Mouse (Mus musculus) hindbrain, embryonic 15.5 days (tissue): Measurements from ENCODE around the gene Ckap2l. TPM values are rescaled to one million over a fixed set of nuclear protein-coding genes. Genes with fewer than 3 reads are reported as not detected.

Source experiments
- ATAC-seq: fragments of 200-750 bp; cut with Nextera tagmentation; 2 replicates; pipeline ENCODE4 v1.8.0; 2017; ENCODE audit warnings: low read depth, moderate number of reproducible peaks, moderate TSS enrichment; ENCODE audit not compliant: low FRiP score
- H3K27ac ChIP-seq: fragments of 300-500 bp; sonication (generic); replicated peaks from 2 replicates; pipeline ENCODE4 v1.5.1; 2015; ENCODE audit warnings: mild to moderate bottlenecking, inconsistent platforms
- H3K27me3 ChIP-seq: fragments of 300-500 bp; sonication (generic); 2 replicates; pipeline ENCODE4 v1.6.1; 2015; ENCODE audit warnings: control low read depth, inconsistent platforms
- H3K36me3 ChIP-seq: fragments of 300-500 bp; sonication (generic); 2 replicates; pipeline ENCODE4 v1.6.1; 2015; ENCODE audit warnings: control low read depth, inconsistent platforms
- H3K4me1 ChIP-seq: fragments of 300-500 bp; sonication (generic); replicated peaks from 2 replicates; pipeline ENCODE4 v1.6.1; 2015; ENCODE audit warnings: control low read depth, inconsistent platforms
- H3K4me2 ChIP-seq: fragments of 300-500 bp; sonication (generic); 2 replicates; pipeline ENCODE4 v1.6.1; 2015; ENCODE audit warnings: moderate library complexity, mild to moderate bottlenecking, inconsistent platforms
- H3K4me3 ChIP-seq: fragments of 300-500 bp; sonication (generic); 2 replicates; pipeline ENCODE4 v1.5.1; 2015; ENCODE audit warnings: mild to moderate bottlenecking, inconsistent platforms
- H3K9ac ChIP-seq: fragments of 300-500 bp; sonication (generic); 2 replicates; pipeline ENCODE4 v1.6.1; 2015; ENCODE audit warnings: inconsistent platforms
- H3K9me3 ChIP-seq: fragments of 300-500 bp; sonication (generic); 2 replicates; pipeline ENCODE4 v1.6.1; 2016; ENCODE audit warnings: control low read depth, inconsistent platforms
- WGBS: fragments of 180-500 bp; shearing (Covaris S2); methylation state at CpG from one replicate; pipeline ENCODE4 v1.1.7; 2015; 5-methylcytosine and 5-hydroxymethylcytosine counted together
- polyA plus RNA-seq: library from polyadenylated mRNA; unstranded; fragments of >200 nt; fragmentation: Nextera tagmentation; extraction: Ambion mirVana; gene quantifications from 2 replicates; pipeline ENCODE4 v1.2.1, GENCODE M21; 2015

Ckap2l gene
- 10.6 and 11.3 TPM in 2 replicates for polyA plus RNA-seq

DNA sequence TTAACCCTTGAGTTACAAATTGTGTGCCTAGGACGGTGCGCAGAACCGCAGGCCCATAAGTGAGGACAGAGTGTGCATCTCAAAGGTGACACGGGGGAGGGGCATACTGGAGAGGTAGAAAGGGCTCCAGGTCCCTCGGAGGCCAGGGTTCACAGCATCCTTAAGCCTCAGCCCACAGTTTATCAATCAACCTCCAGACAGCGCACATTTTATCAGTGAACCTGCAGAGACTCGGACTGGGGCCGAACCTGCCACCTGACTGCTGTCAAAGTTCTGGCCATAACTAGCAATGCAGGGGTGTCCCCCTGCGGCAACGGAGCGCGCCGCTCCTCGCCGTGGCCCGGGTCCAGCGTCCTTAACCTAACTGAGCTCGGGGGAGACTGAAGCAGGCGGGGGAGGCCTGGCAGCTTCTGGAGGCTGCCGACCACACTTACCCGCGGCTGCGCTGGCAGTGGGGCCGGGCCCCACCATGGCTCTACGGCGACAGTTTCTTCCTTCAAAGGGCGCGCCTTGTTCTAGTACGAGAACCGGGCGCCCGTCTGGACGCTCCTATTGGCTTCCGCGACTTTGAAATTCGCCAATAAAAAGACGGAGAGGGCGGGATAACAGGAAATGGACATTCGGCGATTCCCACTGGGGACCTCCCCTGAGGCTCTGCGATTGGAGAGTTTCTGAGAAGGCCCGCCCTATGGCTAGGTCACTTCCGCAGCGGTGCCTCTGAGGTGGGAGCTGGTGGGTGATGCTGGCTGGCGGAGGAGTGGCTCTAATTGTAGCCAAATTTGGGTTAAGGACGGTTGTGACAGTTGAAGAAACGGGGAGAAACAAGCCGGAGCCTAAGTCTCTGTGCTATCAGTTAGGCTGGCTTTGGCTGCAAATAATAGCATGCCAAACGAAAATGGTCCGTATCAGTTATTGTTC lies at the start of gene Ckap2l:
Ckap2l (minus strand) TSS at position 542 of the 918 bp plus-strand sequence.
- Histone ChIP-seq H3K27ac (peak within 1 kb of the TSS; percentile 95), H3K9ac (peak within 1 kb of the TSS; percentile 79), H3K9me3 (no peaks in the 10 kb centered on the region), H3K4me1 (peaks cover 9% of the 10 kb centered on the region), H3K4me3 (peak within 1 kb of the TSS; percentile 80), H3K36me3 (no peaks in the 10 kb centered on the region), H3K27me3 (no peaks in the 10 kb centered on the region), H3K4me2 (peak within 1 kb of the TSS; percentile 93)
- peak; percentile 100 for ATAC-seq
- WGBS: under 1% methylated on average over 50 of the region's 50 CpGs

DNA sequence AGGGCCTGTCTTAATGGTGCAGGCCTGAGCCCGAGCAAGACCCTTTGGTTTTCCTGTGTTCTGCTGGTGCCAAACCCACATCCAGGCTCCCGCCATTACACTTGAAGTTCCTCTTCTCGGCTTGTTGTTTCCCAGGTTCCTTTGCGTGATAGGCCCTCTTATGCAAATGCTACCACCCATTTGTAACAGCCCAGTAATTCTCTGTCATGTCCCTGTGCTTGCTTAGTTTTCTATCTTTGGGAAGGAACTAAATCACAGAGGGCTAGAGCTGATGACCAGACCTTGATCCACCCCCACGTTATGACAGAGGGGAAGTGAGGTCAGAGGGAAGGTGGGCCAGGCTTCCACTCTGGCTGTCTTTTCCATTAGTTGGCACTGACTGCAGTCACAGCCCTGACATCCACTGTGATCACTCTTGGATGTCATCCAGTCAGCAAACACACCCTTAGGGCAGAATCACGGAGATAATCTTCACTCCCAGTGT lies 41.2 kb upstream of the Ckap2l start:
- Histone ChIP-seq H3K36me3 (no peaks in the 10 kb centered on the region), H3K9ac (no peak overlapping the region), H3K4me1 (no peaks in the 10 kb centered on the region), H3K27ac (no peak overlapping the region), H3K9me3 (no peaks in the 10 kb centered on the region), H3K4me3 (no peak overlapping the region), H3K27me3 (no peaks in the 10 kb centered on the region), H3K4me2 (no peak overlapping the region)
- no peak for ATAC-seq
- 80% methylated on average over 6 of the region's 6 CpGs for WGBS

DNA sequence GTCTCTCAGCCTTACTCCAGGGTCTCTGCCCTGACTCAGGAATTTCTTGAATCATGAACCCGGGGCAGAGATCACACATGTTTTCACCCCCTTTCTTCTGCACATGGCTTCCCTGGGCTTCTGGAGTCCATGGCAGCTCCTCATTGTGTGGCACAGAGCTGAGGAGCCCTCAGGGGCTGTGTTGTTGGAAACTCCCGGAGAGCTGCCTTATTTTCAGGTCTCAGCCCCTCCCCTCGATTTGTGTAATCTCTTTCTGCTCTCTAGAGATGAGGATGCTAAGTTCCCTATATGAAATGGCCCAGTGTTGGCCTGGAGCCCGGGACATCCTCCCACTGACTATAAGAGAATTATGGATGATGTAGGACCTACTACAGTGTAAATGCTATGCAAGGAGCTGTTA lies 36.5 kb upstream of the Ckap2l start:
- no peak for ATAC-seq
- H3K36me3 ChIP-seq: no peaks in the 10 kb centered on the region
- no peaks in the 10 kb centered on the region for H3K27me3 ChIP-seq
- H3K4me1 ChIP-seq: no peaks in the 10 kb centered on the region
- H3K27ac ChIP-seq: no peak overlapping the region
- 57% methylated on average over 4 of the region's 4 CpGs for WGBS
- no peaks in the 10 kb centered on the region for H3K9me3 ChIP-seq
- H3K4me2 ChIP-seq: no peak overlapping the region
- H3K9ac ChIP-seq: no peak overlapping the region
- H3K4me3 ChIP-seq: no peak overlapping the region

DNA sequence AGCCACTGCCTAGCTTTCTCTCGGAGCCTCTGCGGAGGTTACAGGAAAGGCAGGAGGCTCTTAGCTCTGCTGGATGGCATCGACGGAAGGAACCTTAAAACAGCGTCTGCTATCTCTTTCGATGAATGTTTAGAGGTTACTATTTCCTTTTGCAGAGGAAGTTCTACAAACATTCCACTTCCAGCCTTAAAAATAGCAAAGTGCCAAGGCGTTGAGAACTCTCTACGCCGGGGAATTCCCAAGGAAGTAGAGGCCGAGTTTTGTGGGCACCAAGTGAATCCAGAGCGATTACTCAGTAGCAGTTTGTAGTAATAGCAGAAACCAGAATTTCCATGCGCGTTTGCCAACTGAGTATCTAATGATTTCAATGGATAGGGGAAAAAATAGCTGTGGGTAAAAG lies 33.5 kb upstream of the Ckap2l start:
- ATAC-seq: no peak
- WGBS: 85% methylated on average over 13 of the region's 13 CpGs

DNA sequence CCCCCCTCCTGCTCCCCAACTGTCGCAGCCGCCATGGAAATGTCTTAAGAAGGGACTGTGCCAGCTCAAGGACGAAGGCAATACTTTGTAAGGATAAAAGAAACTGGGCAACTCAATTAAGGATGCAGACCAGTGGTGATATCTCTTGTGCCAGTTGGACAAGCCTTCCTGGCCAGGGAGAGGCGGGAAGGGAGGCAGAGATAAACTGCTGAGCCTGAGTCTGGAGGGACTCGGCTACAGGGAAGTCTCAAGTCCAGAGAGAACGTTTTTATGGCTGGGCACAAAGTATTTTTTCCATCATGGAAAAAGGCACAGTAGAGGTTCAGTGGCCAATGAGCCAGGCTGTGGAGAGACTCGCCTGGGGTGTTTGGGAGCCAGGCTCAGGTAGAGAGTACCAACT lies 33.0 kb upstream of the Ckap2l start:
- 74% methylated on average over 7 of the region's 7 CpGs for WGBS

More for the DNA sequence above, 33.5 kb upstream of the Ckap2l start:
- Histone ChIP-seq H3K27me3 (no peaks in the 10 kb centered on the region), H3K4me2 (no peak overlapping the region), H3K4me1 (no peaks in the 10 kb centered on the region), H3K36me3 (no peaks in the 10 kb centered on the region), H3K27ac (no peak overlapping the region), H3K9me3 (0 out of 2 replicates have a peak, but pooled peaks cover under 1% of the 10 kb centered on the region), H3K9ac (no peak overlapping the region), H3K4me3 (no peak overlapping the region)

DNA sequence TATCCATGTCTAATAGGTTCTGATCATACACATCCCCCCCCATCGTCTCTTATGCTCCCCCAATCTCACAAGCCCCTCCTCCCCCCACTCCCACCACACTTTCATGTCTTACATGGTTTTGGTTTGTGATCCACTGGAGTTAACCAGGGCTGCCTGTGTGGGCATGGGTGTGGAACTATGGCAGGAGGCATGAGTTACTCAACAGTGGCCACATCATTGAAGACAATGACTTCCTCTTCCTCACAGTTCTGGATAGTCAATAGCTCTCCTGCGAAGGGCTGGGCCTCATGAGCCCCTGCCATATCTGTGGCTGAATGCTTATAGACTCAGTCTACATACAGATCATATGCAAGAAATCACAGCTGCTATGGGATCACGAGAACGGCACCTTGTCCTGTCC lies 31.2 kb upstream of the Ckap2l start:
- no peak overlapping the region for H3K9ac ChIP-seq
- H3K9me3 ChIP-seq: 0 out of 2 replicates have a peak, but pooled peaks cover 3% of the 10 kb centered on the region
- WGBS: 83% methylated on average over 4 of the region's 4 CpGs
- no peaks in the 10 kb centered on the region for H3K27me3 ChIP-seq
- no peak for ATAC-seq
- H3K4me2 ChIP-seq: no peak overlapping the region
- no peaks in the 10 kb centered on the region for H3K4me1 ChIP-seq
- no peak overlapping the region for H3K4me3 ChIP-seq
- H3K27ac ChIP-seq: no peak overlapping the region
- no peaks in the 10 kb centered on the region for H3K36me3 ChIP-seq

More for the DNA sequence above, 33.0 kb upstream of the Ckap2l start:
- Histone ChIP-seq H3K9ac (no peak overlapping the region), H3K4me3 (no peak overlapping the region), H3K4me1 (no peaks in the 10 kb centered on the region), H3K4me2 (no peak overlapping the region), H3K36me3 (no peaks in the 10 kb centered on the region), H3K27ac (no peak overlapping the region), H3K9me3 (0 out of 2 replicates have a peak, but pooled peaks cover 3% of the 10 kb centered on the region), H3K27me3 (no peaks in the 10 kb centered on the region)
- ATAC-seq: no peak

DNA sequence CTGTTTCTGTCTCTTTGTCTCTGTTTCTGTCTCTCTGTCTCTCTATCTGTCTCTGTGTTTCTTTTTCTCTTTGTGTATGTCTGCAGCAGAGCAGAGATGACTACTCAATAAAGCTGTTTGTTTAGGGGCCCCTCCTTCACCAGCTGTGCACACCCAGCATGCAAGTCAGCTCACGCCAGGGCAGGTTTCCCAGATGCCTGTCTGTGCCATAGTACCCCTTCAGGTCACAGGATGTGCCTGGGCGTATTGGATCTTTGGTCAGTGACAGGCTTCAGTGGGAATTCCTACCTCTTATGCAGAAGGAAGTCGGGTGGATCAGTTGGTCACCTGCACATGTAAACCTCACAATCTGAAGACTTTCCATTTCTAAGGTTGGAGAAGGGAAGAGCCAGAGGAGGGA lies 27.2 kb upstream of the Ckap2l start:
- no peak overlapping the region for H3K4me2 ChIP-seq
- 0 out of 2 replicates have a peak, but pooled peaks cover 3% of the 10 kb centered on the region for H3K9me3 ChIP-seq
- H3K36me3 ChIP-seq: no peaks in the 10 kb centered on the region
- H3K27me3 ChIP-seq: no peaks in the 10 kb centered on the region
- WGBS: 85% methylated on average over 3 of the region's 3 CpGs
- no peak for ATAC-seq
- no peak overlapping the region for H3K4me3 ChIP-seq
- no peak overlapping the region for H3K27ac ChIP-seq
- H3K9ac ChIP-seq: no peak overlapping the region
- H3K4me1 ChIP-seq: no peaks in the 10 kb centered on the region

DNA sequence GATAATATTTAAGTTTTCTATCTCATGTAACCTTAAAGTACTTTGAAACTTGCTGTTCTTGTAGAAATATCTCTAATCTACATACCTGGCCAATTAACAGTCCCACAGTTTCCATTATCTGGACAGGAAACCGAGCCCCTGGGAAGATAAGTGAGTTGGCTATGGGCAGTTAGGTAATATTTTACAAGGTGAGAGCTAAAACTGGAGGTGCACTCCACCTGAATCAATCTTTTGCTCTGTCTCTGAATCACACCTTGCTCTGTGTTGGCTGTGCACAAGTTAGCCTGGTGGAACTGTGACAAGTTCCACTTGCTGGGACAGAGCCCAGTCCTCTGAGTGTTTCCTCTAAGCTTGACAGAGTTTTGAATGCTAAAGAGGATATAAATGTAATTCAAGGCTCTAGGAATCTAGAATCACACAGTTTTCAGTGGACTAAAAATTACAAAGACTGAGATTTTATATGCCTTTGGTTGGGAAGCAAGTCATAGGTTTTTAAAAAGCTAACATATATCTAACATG lies 25.2 kb upstream of the Ckap2l start:
- WGBS: 74% methylated on average over 1 of the region's 1 CpGs
- Histone ChIP-seq H3K4me3 (no peak overlapping the region), H3K4me2 (no peak overlapping the region), H3K4me1 (no peaks in the 10 kb centered on the region), H3K27ac (no peak overlapping the region), H3K9ac (no peak overlapping the region), H3K36me3 (no peaks in the 10 kb centered on the region), H3K27me3 (no peaks in the 10 kb centered on the region), H3K9me3 (0 out of 2 replicates have a peak, but pooled peaks cover 3% of the 10 kb centered on the region)
- ATAC-seq: no peak

DNA sequence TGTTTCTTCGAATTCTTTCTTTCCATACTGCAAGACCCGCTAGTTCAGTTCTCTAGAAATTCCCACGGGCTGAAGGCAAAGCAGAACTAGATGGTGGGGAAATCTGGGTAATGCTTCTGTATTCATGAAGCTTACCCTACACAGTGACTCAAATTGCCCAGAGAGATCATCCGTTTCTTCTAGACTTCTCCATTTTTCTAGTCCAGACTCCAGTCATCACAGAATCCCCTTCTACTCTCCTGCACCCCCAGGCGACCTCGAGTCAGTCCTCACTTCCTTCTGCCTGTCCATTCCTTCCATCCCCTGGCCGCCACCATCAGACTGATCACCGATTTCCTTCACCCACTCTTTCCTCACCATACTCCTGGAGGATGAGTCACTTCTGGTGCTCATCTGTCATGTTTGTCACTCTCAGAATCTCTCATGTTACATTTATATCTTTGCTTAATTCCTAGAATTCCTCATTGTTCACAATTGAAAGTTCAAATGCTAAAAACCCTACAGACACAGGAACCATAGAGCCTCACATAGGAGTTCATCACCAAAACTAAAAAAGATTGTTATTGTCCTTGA lies 23.1 kb upstream of the Ckap2l start:
- no peaks in the 10 kb centered on the region for H3K27me3 ChIP-seq
- no peak overlapping the region for H3K4me2 ChIP-seq
- H3K9me3 ChIP-seq: no peaks in the 10 kb centered on the region
- H3K9ac ChIP-seq: no peak overlapping the region
- ATAC-seq: no peak
- WGBS: 86% methylated on average over 8 of the region's 8 CpGs
- H3K36me3 ChIP-seq: no peaks in the 10 kb centered on the region
- H3K27ac ChIP-seq: no peak overlapping the region
- H3K4me1 ChIP-seq: no peaks in the 10 kb centered on the region
- no peak overlapping the region for H3K4me3 ChIP-seq

DNA sequence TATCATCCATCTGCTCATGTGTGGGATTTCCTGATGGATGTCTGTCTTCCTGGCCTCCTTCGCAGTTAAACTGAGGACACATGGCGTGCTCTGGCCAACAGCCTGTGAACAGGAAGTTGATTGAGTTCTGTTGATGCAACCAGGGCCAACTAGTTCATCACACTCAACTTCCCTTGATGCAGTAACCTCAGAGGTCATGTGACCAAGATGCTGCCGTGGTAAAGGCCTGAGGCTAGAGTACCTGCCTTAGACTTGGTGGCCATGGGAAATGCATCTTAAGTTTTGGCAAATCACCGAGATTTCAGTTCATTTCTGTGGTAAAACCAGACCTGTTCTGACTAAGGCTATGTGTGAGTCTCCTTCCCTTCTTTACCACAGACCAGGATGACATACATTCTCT lies 18.8 kb upstream of the Ckap2l start:
- Histone ChIP-seq H3K9me3 (no peaks in the 10 kb centered on the region), H3K9ac (no peak overlapping the region), H3K36me3 (no peaks in the 10 kb centered on the region), H3K4me3 (no peak overlapping the region), H3K27ac (no peak overlapping the region), H3K4me1 (no peaks in the 10 kb centered on the region), H3K27me3 (no peaks in the 10 kb centered on the region), H3K4me2 (no peak overlapping the region)
- WGBS: 81% methylated on average over 4 of the region's 4 CpGs
- ATAC-seq: no peak

DNA sequence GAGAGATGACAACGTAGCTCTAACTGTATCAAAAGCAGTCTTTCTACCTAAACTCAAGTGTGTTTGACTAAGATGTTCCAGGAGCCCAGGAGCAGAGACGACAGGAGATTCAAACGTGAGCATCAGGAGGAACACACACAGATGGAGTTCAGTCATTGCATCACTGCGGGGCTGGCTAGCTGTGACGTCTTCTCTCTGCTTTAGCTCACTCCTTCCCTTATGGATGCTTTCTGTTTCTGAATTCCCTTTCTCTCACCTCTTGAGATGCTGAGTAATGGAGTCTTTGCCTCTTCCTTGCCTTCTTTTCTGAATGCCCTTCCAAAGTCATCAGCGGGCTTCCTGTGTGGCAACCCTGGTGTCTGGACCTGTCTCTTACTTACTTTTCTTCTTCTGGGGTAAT lies 17.9 kb upstream of the Ckap2l start:
- no peak overlapping the region for H3K27ac ChIP-seq
- no peak overlapping the region for H3K4me2 ChIP-seq
- H3K27me3 ChIP-seq: no peaks in the 10 kb centered on the region
- WGBS: 79% methylated on average over 6 of the region's 6 CpGs
- no peaks in the 10 kb centered on the region for H3K9me3 ChIP-seq
- no peak overlapping the region for H3K4me3 ChIP-seq
- no peak for ATAC-seq
- H3K9ac ChIP-seq: no peak overlapping the region
- H3K36me3 ChIP-seq: no peaks in the 10 kb centered on the region
- H3K4me1 ChIP-seq: no peaks in the 10 kb centered on the region

DNA sequence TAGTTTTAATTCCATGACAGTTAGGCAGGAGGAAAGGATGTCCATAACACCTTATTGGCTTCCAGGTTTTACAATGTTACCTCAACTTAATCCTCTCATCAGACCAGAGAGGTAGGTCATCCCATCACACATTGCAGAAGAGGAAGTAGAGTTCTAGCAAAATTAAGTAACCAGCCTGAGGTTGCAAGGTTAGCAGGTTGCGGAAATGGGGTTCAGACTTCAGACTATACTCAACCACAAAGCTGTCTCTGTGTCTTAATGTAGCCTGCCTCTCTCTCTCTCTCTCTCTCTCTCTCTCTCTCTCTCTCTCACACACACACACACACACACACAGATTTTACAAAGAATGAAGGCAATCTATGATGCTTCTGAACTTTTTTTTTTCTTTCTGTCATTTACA lies 16.9 kb upstream of the Ckap2l start:
- H3K27ac ChIP-seq: no peak overlapping the region
- H3K27me3 ChIP-seq: no peaks in the 10 kb centered on the region
- no peaks in the 10 kb centered on the region for H3K36me3 ChIP-seq
- no peaks in the 10 kb centered on the region for H3K4me1 ChIP-seq
- 95% methylated on average over 1 of the region's 1 CpGs for WGBS
- no peak overlapping the region for H3K4me2 ChIP-seq
- H3K4me3 ChIP-seq: no peak overlapping the region
- no peak overlapping the region for H3K9ac ChIP-seq
- H3K9me3 ChIP-seq: no peaks in the 10 kb centered on the region
- no peak for ATAC-seq
